Mouse (Mus musculus): ENCODE measurements around the gene Lamb1.

DNA sequence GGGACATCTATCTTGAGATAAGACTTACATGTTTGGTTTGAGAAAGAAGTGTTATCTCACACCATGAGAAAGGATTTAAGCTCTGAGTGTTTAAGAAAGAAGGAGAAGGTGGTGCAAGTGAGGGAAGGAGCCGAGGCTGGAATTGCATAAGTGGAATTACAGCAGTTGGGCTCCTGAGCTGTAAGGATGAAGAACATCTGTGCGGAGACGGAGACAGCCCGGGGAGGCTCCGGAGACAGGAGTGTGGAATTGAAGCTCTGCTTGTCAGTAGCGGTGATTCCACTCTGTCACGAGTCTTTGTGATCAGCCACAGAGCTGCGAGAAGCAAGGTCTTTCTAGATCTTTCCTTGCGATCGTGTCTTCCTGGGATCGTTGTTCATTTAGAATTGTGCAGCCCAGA is 30.0 kb downstream of the Lamb1 start:
- TF ChIP-seq EP300 (IDR thresholded peaks at IDR 0.05; ENCODE audit: low read length) (no peak), CTCF (conservative IDR thresholded peaks at IDR 0.05 in 1 of 2, IDR thresholded peaks at IDR 0.05 in 1 of 2; ENCODE audit: low read depth in 2 of 2, low read length in 2 of 2) (no peak), MAX (IDR thresholded peaks at IDR 0.05; ENCODE audit: low read length) (no peak), ZMIZ1 (IDR thresholded peaks at IDR 0.05; ENCODE audit: low read depth, low read length) (no peak), SMC3 (IDR thresholded peaks at IDR 0.05; ENCODE audit: low read depth, low read length) (no peak), ETS1 (conservative IDR thresholded peaks at IDR 0.05; ENCODE audit: low read depth, low read length) (no peak), UBTF (IDR thresholded peaks at IDR 0.05; ENCODE audit: low read depth, low read length) (no peak), MEF2A (IDR thresholded peaks at IDR 0.05; ENCODE audit: borderline replicate concordance, low read depth, low read length) (no peak), USF1 (IDR thresholded peaks at IDR 0.05; ENCODE audit: low read depth, low read length) (no peak), E2F4 (IDR thresholded peaks at IDR 0.05; ENCODE audit: insufficient replicate concordance, low read depth, low read length) (no peak)
